Mouse (Mus musculus): Measurements from ENCODE around the gene Rflnb. TPM values are rescaled to one million over a fixed set of nuclear protein-coding genes. Genes with fewer than 3 reads are reported as not detected.
"Not testable (repeated sequence)": the region's sequence is repeated elsewhere in the genome, so short reads cannot be mapped to it uniquely, and the experiment has no call there.

Gene Rflnb
- total RNA-seq, 1 experiment = 2.9 TPM

DNA sequence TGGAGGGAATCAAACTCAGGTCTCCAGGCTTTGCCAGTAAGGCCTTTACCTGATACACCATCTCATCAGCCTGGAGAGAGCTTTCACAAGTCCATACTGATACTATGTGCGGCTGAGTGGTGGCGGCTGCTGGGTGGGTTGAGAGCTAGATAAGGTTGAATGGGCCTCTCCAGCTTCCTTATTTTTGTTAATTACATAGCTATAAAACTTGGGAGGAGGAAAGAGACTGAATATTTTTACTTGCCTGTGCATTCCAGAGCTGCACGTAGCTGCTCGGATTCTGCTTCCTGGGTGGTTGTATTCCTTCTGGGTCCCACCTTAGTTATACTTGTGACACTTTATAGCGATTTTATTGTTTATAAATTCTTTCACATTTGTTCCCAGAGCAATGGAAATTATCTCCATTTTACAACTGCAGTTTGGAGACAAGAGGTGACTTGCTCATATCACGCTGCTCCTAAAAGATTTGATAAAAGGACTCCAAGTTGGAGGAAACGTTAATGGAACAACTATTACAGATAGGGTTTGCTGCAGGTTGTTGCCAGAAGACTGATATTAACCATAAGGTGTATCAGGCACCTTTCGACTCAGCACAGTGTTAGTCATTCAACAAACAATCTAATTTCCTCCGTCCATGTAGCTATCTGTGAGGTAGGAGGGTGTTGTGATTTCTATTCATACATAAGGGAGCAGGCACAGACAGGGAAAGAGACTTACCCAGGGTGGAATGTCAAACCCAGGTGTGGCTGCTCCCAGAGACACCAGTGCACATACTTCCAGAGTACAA lies 16.6 kb downstream of the Rflnb start:
- Histone ChIP-seq H3K27ac (ENCODE audit: insufficient read depth, low read depth, low read length, poor library complexity, severe bottlenecking) (no peak overlapping the region), H3K4me1 (ENCODE audit: control insufficient read depth in 2 of 2, insufficient read depth in 2 of 2, low read length in 2 of 2, poor library complexity in 1 of 2) (no peaks in the 10 kb centered on the region), H3K36me3 (ENCODE audit: control insufficient read depth, insufficient read depth, low read length, poor library complexity, severe bottlenecking) (no peaks in the 10 kb centered on the region), H3K4me3 (ENCODE audit: insufficient read depth in 1 of 2, low read depth in 1 of 2, low read length in 2 of 2, poor library complexity in 1 of 2, severe bottlenecking in 1 of 2) (no peak overlapping the region), H3K9ac (ENCODE audit: insufficient read depth, low read depth, low read length, poor library complexity, severe bottlenecking) (no peak overlapping the region), H3K9me3 (ENCODE audit: control insufficient read depth, insufficient read depth, low read depth, low read length) (no peaks in the 10 kb centered on the region)
- in situ Hi-C loops (cut with MboI; ENCODE audit: low sequenced_read_pairs in 2 of 2, unreplicated experiment in 2 of 2) = no loop called here
- TF ChIP-seq ZNF384 (IDR thresholded peaks at IDR 0.05; ENCODE audit: low read depth, low read length) (no peak), HCFC1 (IDR thresholded peaks at IDR 0.05; ENCODE audit: borderline replicate concordance, insufficient read depth, low read length) (no peak), MAFK (IDR thresholded peaks at IDR 0.05; ENCODE audit: insufficient read depth, low read depth, low read length) (no peak), ZC3H11A (IDR thresholded peaks at IDR 0.05; ENCODE audit: borderline replicate concordance, low read depth, low read length) (no peak), CHD2 (IDR thresholded peaks at IDR 0.05; ENCODE audit: low read depth, low read length) (no peak)
- DNase-seq (ENCODE audit: low read depth, low spot score) = no peak

GRCm38 (mm10) chr11:76009101-76009500 lies 18.5 kb downstream of the Rflnb start:
- Histone ChIP-seq H3K4me3 (ENCODE audit: insufficient read depth in 1 of 2, low read depth in 1 of 2, low read length in 2 of 2, poor library complexity in 1 of 2, severe bottlenecking in 1 of 2) (no peak overlapping the region), H3K9ac (ENCODE audit: insufficient read depth, low read depth, low read length, poor library complexity, severe bottlenecking) (no peak overlapping the region), H3K4me1 (ENCODE audit: control insufficient read depth in 2 of 2, insufficient read depth in 2 of 2, low read length in 2 of 2, poor library complexity in 1 of 2) (no peaks in the 10 kb centered on the region), H3K27ac (ENCODE audit: insufficient read depth, low read depth, low read length, poor library complexity, severe bottlenecking) (no peak overlapping the region), H3K9me3 (ENCODE audit: control insufficient read depth, insufficient read depth, low read depth, low read length) (no peaks in the 10 kb centered on the region), H3K36me3 (ENCODE audit: control insufficient read depth, insufficient read depth, low read length, poor library complexity, severe bottlenecking) (no peaks in the 10 kb centered on the region)
- no peak for DNase-seq (ENCODE audit: low read depth, low spot score)
- TF ChIP-seq CHD2 (IDR thresholded peaks at IDR 0.05; ENCODE audit: low read depth, low read length) (no peak), ZC3H11A (IDR thresholded peaks at IDR 0.05; ENCODE audit: borderline replicate concordance, low read depth, low read length) (no peak), ZNF384 (IDR thresholded peaks at IDR 0.05; ENCODE audit: low read depth, low read length) (no peak), HCFC1 (IDR thresholded peaks at IDR 0.05; ENCODE audit: borderline replicate concordance, insufficient read depth, low read length) (no peak), MAFK (IDR thresholded peaks at IDR 0.05; ENCODE audit: insufficient read depth, low read depth, low read length) (no peak)
- in situ Hi-C loops (cut with MboI; ENCODE audit: low sequenced_read_pairs in 2 of 2, unreplicated experiment in 2 of 2) = no loop called here

DNA sequence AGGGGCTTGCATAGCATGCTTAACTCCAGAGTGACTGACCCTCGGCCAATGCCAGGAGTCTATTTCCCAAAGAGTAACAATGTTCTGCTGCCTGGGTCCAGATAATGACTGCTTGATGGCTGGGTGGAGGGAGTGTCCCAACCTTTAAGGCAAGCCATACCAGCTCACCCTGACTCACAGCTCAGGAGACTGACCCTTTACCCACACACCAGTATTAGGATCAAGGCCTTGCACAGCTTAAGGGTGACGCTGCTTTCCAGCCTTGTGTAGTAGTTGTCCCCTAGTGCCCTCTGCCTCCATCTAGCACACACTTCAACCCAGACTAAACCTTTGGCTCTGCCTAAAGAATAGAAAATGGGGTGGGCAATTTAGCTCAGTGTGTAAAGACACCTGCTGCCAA lies 19.4 kb downstream of the Rflnb start:
- Histone ChIP-seq H3K9me3 (ENCODE audit: control insufficient read depth, insufficient read depth, low read depth, low read length) (no peaks in the 10 kb centered on the region), H3K4me3 (ENCODE audit: insufficient read depth in 1 of 2, low read depth in 1 of 2, low read length in 2 of 2, poor library complexity in 1 of 2, severe bottlenecking in 1 of 2) (no peak overlapping the region), H3K27ac (ENCODE audit: insufficient read depth, low read depth, low read length, poor library complexity, severe bottlenecking) (no peak overlapping the region), H3K4me1 (ENCODE audit: control insufficient read depth in 2 of 2, insufficient read depth in 2 of 2, low read length in 2 of 2, poor library complexity in 1 of 2) (no peaks in the 10 kb centered on the region), H3K36me3 (ENCODE audit: control insufficient read depth, insufficient read depth, low read length, poor library complexity, severe bottlenecking) (no peaks in the 10 kb centered on the region), H3K9ac (ENCODE audit: insufficient read depth, low read depth, low read length, poor library complexity, severe bottlenecking) (no peak overlapping the region)
- no peak for TF ChIP-seq HCFC1 (IDR thresholded peaks at IDR 0.05; ENCODE audit: borderline replicate concordance, insufficient read depth, low read length)
- no peak for TF ChIP-seq CHD2 (IDR thresholded peaks at IDR 0.05; ENCODE audit: low read depth, low read length)
- no peak for TF ChIP-seq ZC3H11A (IDR thresholded peaks at IDR 0.05; ENCODE audit: borderline replicate concordance, low read depth, low read length)
- no peak for TF ChIP-seq MAFK (IDR thresholded peaks at IDR 0.05; ENCODE audit: insufficient read depth, low read depth, low read length)
- no peak for TF ChIP-seq ZNF384 (IDR thresholded peaks at IDR 0.05; ENCODE audit: low read depth, low read length)
- in situ Hi-C loops (cut with MboI; ENCODE audit: low sequenced_read_pairs in 2 of 2, unreplicated experiment in 2 of 2) = no loop called here
- DNase-seq (ENCODE audit: low read depth, low spot score) = no peak

- H3K4me3 ChIP-seq (ENCODE audit: insufficient read depth in 1 of 2, low read depth in 1 of 2, low read length in 2 of 2, poor library complexity in 1 of 2, severe bottlenecking in 1 of 2); DNase-seq (ENCODE audit: low read depth, low spot score); in situ Hi-C loops (cut with MboI; ENCODE audit: low sequenced_read_pairs in 2 of 2, unreplicated experiment in 2 of 2): not testable (repeated sequence)
These were observed 23.3 kb downstream of the Rflnb start for GRCm38 (mm10) chr11:76004276-76004675.

More at GRCm38 (mm10) chr11:76004276-76004675, 23.3 kb downstream of the Rflnb start:
- H3K9me3 ChIP-seq (ENCODE audit: control insufficient read depth, insufficient read depth, low read depth, low read length); H3K4me1 ChIP-seq (ENCODE audit: control insufficient read depth in 2 of 2, insufficient read depth in 2 of 2, low read length in 2 of 2, poor library complexity in 1 of 2); H3K36me3 ChIP-seq (ENCODE audit: control insufficient read depth, insufficient read depth, low read length, poor library complexity, severe bottlenecking); H3K27ac ChIP-seq (ENCODE audit: insufficient read depth, low read depth, low read length, poor library complexity, severe bottlenecking); H3K9ac ChIP-seq (ENCODE audit: insufficient read depth, low read depth, low read length, poor library complexity, severe bottlenecking): not testable (repeated sequence)
